Mouse (Mus musculus) thymus, postnatal 36 days (tissue): Measurements from ENCODE around the gene Bcat1.

ENCODE experiments used
- DNase-seq, 2 experiments: peaks; one replicate each; pipeline ENCODE4 v3.0.0; 2022; ENCODE audit warnings: mixed read lengths in 2 of 2

Bcat1 gene

DNA sequence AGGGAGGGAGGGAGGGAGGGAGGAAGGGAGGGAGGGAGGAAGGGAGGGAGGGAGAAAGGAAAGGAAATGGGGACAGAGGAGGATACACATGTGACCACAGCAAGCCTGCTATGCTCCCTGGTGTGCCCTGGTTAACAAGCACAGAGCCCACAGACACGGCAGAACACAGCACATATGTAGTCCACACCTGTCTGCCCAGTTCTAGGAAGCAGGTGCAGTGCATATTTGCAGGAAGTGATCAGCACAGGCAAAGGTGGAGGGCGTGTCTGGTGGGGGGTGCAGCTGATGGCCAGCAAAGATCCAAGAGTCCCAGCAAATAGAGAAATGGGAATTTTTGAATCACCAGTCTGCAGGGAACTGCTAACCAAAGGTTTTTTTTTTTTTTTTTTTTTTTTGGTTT lies 23.3 kb downstream of the Bcat1 start:
- no peak for DNase-seq

DNA sequence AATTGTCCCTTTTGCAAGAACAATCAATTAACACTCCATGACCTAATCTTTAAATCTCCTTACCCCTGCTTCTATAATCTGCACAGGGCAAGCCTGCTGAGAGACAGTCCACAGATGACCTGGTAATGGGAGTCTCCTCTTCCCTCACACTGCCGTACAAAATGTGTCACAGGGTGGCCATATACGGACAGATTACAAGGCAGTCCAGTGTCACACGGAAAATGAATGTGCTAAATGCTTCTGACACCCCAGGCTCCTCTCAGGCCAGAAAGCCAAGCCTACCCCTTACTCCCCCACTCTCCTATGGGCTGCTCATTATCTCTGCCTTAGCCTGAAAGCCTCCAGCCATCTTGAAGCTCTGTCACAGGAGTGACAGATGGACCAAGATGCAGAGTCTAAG lies 25.1 kb downstream of the Bcat1 start:
- no peak for DNase-seq

- DNase-seq = peak in 1 of 2 experiments; percentile 11
Measured at GRCm38 (mm10) chr6:145048131-145048997, 27.6 kb downstream of the Bcat1 start.

GRCm38 (mm10) chr6:145047445-145047857 lies 28.5 kb downstream of the Bcat1 start:
- DNase-seq = no peak

DNA sequence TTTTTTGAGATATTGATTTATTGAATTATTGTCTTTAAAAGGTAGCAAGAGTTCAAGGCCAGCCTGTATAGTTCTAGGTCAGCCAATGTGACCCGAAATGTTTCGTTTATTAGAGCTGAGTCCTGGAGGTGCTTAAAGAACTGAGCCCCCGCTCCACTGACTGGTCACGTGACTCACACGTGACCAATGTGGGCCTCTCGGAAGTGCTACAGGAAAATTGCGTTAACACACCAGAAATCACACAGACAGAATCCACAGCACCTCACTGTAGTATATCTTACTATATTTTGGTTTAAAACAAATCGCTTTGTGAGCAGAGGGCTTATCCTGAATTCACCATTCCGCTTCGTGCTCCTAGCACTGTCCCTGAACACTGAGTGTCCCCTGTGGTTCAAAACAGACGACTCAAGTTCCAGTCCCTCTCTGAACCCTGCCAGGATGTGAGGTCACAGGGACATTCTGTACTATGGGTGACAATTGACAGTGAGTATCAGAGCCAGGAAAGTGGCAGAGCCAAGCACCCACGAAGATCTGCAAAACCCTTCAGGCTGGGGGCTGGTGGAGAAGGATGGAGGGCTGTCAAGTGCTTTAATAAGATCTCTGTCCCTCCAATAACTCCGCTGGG lies 29.6 kb downstream of the Bcat1 start:
- no peak for DNase-seq

GRCm38 (mm10) chr6:145044916-145045574 lies 30.9 kb downstream of the Bcat1 start:
- no peak for DNase-seq

GRCm38 (mm10) chr6:145040732-145041131 lies 35.3 kb downstream of the Bcat1 start:
- no peak for DNase-seq

GRCm38 (mm10) chr6:145037626-145038025 lies 38.4 kb downstream of the Bcat1 start:
- no peak for DNase-seq

DNA sequence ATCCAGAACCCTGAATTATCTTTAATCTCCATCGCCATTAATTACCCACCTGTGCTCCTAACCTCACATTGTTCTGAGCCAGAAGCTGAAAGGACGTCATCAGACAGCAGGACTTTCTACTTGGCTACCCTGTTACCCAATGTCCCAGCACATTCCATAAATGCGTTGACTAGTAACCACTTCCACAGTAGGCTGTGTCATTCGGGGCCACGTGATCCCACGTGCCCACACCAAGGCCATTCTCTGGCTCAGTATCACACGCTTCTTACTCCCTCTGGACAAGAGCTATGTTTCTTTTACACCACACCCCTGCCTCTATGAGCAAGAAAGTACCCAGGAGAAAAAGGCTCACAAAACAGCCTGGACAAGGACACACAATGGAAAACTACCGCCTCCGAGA lies 40.6 kb downstream of the Bcat1 start:
- no peak for DNase-seq

GRCm38 (mm10) chr6:145030587-145030986 lies 45.4 kb downstream of the Bcat1 start:
- peak; percentile 15 to 29 for DNase-seq

DNA sequence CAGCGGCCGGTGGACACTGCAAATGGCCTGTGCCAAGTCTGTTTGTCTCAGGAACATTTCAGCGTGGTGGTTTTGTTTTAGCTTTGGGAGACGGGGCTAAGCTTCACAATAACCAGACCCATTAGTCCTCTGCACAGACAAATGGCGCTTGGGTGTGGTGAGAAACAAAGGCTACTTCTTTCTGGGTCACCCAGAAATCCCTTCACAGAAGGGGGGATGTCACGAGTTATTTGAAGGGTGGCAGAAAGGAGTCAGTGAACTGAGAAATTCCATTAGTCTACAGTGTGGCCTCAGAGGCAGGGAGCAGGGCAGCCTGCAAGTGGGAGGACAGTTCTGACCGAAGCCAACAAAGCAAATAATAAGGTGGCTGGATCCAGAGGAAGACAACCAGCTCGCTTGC lies 52.0 kb downstream of the Bcat1 start:
- DNase-seq = no peak

DNA sequence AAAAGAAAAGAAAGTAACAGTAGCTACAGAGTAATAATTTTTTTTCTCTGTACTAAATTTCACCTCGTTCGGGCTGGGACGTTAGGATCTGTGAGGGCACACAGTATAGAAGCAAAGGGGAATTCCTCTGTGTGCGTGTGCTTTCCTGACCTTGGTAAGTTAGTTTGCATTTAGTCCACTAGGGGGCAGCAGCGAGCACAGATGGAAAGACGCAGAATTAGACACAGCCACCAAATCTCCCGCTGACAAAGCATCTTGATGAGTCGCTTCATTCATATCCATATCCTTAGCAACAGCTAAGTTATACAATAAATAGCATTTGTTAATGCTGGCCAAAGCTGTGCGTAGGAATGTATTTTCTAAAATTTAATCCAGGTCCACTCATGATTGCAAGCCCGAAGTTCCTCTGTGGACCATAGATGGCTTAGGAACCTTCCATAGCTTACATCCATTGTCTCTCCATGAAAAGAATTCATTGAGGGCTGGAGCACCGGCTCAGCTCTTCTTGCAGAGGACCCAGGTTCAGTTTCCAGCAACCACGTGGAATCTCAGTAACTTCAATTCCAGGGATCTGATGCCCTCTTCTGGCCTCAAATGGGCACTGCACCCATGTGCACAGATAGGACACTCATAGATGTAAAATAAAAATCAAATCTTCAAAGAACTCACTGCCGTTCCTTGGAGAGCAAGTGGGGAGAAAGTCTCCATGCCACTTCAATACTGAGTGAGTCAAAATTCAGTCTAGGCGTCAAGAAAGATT lies 52.8 kb downstream of the Bcat1 start:
- peak; percentile 33 to 50 for DNase-seq

DNA sequence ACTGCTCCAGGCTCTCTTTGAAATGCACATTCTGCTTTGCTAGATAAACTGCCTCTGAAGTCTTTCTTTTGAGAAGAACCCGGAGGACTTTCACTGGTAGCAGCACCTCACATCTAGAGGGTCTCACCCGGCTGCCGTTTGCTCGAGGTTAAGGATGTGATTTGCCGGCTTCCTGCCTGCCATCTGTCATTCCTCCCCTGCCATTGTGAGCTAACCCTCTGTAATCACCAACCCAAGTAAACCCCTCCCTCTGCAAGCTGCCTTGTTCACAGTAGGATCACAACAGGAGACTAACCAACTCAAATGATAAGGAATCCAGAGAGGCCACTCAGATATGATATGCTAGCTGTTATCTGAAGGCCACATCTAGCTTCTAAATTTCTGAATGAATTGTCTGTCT lies 53.6 kb downstream of the Bcat1 start:
- no peak for DNase-seq

- DNase-seq = peak; percentile 42 to 70
Measured at GRCm38 (mm10) chr6:145020553-145020952, 55.4 kb downstream of the Bcat1 start.

DNA sequence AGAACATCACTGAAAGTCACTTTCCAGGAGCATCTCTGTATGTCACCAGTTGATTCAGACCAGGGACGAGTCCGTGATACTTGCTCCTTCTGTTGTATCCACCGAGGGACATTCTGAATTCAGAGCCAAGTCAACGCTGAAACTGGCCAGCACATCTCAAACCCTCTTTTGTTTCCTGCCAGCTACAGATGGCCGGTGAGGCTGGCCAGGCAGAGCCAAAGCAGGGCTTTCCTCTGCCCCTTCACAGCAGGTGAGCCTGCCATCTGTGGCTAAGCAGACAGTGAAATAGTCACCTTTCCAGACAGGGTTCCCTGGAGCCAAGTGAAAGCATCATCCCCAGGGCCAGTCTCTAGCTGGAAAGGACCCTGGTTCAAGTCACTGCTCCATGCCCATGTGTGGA lies 57.7 kb downstream of the Bcat1 start:
- DNase-seq = no peak

GRCm38 (mm10) chr6:145017508-145017907 lies 58.5 kb downstream of the Bcat1 start:
- no peak for DNase-seq

DNA sequence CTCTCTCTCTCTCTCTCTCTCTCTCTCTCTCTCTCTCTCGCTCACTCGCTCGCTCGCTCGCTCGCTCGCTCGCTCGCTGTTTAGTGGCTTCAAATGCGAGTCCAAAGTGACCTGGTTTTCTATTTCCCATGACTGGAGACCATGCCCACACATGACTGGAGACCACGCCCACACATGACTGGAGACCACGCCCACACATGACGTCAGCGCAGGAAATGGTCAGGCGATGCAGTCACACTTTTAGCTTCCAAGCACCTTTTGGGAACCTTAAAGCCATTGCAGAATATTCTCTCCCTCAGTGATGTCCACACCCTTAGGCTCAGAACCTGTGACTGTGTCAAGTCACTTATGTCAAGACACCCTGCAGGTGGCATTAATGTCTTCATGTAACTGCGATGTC lies 59.3 kb downstream of the Bcat1 start:
- DNase-seq = no peak

- peak in 1 of 2 experiments; percentile 13 for DNase-seq
Measured at GRCm38 (mm10) chr6:145014944-145015343, 61.0 kb downstream of the Bcat1 start.

DNA sequence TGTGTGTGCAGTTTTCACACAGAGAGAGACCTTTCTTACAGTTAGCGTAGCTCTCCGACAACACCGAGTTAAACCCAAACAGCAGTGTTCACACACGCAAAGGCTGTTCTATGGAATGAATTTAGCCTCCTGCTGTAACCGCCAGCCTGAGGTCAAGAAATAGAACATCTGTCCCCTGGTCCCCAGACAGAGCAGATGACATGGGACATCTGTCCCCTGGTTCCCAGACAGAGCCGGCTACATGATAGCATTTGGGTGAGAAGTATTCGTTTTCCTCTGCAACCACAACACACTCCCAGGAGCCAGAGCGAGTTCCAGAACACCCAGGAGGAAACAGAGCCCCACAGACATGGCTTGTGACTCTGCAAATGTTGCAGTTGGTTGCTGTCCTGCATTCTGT lies 63.3 kb downstream of the Bcat1 start:
- no peak for DNase-seq

GRCm38 (mm10) chr6:145011141-145011540 lies 64.8 kb downstream of the Bcat1 start:
- DNase-seq = no peak

GRCm38 (mm10) chr6:145009859-145010818 lies 65.8 kb downstream of the Bcat1 start:
- no peak for DNase-seq

DNA sequence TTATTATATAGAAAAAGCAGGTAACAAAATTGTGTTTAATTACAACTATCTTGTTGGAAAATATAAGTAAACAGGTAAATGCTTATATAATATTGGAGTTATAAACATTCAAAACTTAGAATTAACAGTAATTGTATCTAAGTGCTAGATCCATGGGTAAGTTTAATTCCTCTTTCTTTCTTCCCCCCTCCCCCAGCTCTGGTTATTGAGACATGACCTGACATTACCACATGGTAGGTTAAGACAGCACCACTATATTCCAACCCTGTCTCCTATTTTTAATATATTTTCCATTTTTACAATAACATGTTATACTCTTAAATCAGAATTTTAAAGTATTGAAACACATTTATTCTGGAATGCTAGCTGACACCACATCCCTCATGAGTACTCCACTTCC lies 72.5 kb downstream of the Bcat1 start:
- DNase-seq = no peak
